Mouse (Mus musculus) neural tube, embryonic 12.5 days (tissue): ENCODE results near the gene Cstf1. TPM values are rescaled to one million over a fixed set of nuclear protein-coding genes. Genes with fewer than 3 reads are reported as not detected.

Experiments used
- ATAC-seq: fragments of 200-750 bp; cut with Nextera tagmentation; 2 replicates; pipeline ENCODE4 v1.8.0; 2017; ENCODE audit warnings: low read depth, mild to moderate bottlenecking, moderate TSS enrichment, moderate library complexity; ENCODE audit not compliant: low FRiP score
- H3K27ac ChIP-seq: fragments of 300-500 bp; sonication (generic); 2 replicates; pipeline ENCODE4 v1.5.1; 2016
- H3K27me3 ChIP-seq: fragments of 300-500 bp; sonication (generic); replicated peaks from 2 replicates; pipeline ENCODE4 v1.6.1; 2016; ENCODE audit warnings: mild to moderate bottlenecking
- H3K36me3 ChIP-seq: fragments of 300-500 bp; sonication (generic); 2 replicates; pipeline ENCODE4 v1.6.1; 2016; ENCODE audit warnings: mild to moderate bottlenecking
- H3K4me1 ChIP-seq: fragments of 300-500 bp; sonication (generic); 2 replicates; pipeline ENCODE4 v1.6.1; 2016
- H3K4me2 ChIP-seq: fragments of 300-500 bp; sonication (generic); replicated peaks from 2 replicates; pipeline ENCODE4 v1.6.1; 2016; ENCODE audit warnings: mild to moderate bottlenecking
- H3K4me3 ChIP-seq: fragments of 300-500 bp; sonication (generic); 2 replicates; pipeline ENCODE4 v1.5.1; 2016
- H3K9ac ChIP-seq: fragments of 300-500 bp; sonication (generic); 2 replicates; pipeline ENCODE4 v1.6.1; 2016; ENCODE audit warnings: mild to moderate bottlenecking
- H3K9me3 ChIP-seq: fragments of 300-500 bp; sonication (generic); 2 replicates; pipeline ENCODE4 v1.6.1; 2016; ENCODE audit warnings: mild to moderate bottlenecking
- WGBS: fragments of 180-500 bp; shearing (Covaris S2); methylation state at CpG from one replicate; pipeline ENCODE4 v1.1.7; 2016; 5-methylcytosine and 5-hydroxymethylcytosine counted together
- polyA plus RNA-seq: library from polyadenylated mRNA; unstranded; fragments of >200 nt; fragmentation: Nextera tagmentation; extraction: Ambion mirVana; gene quantifications from 2 replicates; pipeline ENCODE4 v1.2.1, GENCODE M21; 2016

Cstf1 gene
- polyA plus RNA-seq, result 37.7 and 38.9 TPM in 2 replicates

DNA sequence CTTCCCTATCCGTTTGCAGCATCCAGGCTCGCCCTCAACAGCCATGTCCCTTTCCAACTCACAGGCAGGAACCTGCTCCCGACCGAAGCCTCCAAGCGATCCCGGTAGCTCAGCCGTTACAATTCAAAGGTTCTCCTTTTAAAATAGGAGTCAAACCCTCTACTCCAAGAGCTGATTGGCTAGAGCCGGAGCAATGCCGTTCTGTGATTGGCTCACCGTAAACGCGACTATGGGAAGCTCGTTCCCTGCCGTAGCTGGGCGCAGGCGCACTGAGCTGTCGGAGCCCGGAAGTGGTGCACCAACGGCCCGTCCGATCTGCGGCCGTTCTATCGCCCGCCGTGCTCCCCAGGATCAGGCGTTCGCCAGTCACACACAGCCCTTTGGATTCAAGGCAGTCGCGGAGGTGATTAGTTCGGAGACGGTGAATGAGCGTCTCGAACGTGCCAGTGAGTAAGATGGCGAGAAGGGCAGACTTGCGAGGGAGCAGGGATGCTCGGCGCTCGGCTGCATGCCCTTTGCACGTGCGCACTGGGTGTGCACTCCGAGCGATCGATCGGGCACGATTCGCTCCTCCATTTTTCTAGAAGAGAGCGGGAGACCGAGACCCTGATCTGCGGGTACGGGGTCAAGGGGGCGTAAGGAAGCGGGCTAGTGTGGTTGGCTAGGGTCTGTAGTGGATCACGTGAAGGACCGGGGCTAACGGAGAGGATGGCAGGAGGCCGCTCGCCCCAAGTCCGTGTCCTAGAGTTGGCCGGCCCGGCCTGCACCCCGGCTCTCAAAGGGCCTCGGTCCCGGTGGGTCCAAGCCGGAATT, at the start of gene Cstf1, which contains the start of gene Aurka:
Cstf1 (plus strand) TSS at position 271 of the 813 bp plus-strand sequence.
Aurka (minus strand) TSS at position 125 of the 813 bp plus-strand sequence.
- WGBS, result under 1% methylated on average over 66 of the region's 66 CpGs

GRCm38 (mm10) chr2:172320878-172321277, 49.6 kb upstream of the Cstf1 start:
- H3K9ac ChIP-seq, result no peak overlapping the region
- H3K4me3 ChIP-seq, result no peak overlapping the region
- ATAC-seq, result no peak
- no peaks in the 10 kb centered on the region for H3K9me3 ChIP-seq
- H3K27me3 ChIP-seq, result 0 out of 2 replicates have a peak, but pooled peaks cover 3% of the 10 kb centered on the region
- H3K4me2 ChIP-seq, result no peak overlapping the region
- WGBS, result 22% methylated on average over 9 of the region's 9 CpGs
- H3K36me3 ChIP-seq, result no peaks in the 10 kb centered on the region
- H3K27ac ChIP-seq, result no peak overlapping the region
- no peaks in the 10 kb centered on the region for H3K4me1 ChIP-seq

More for the DNA sequence above, at the start of gene Cstf1, which contains the start of gene Aurka:
- Histone ChIP-seq H3K4me2 (peak within 1 kb of the TSS; percentile 85), H3K36me3 (peaks cover 41% of the 10 kb centered on the region), H3K4me1 (peaks cover 29% of the 10 kb centered on the region), H3K9me3 (no peaks in the 10 kb centered on the region), H3K9ac (peak within 1 kb of the TSS; percentile 84), H3K4me3 (peak within 1 kb of the TSS; percentile 93), H3K27me3 (no peaks in the 10 kb centered on the region), H3K27ac (peak within 1 kb of the TSS; percentile 62)
- ATAC-seq, result peak; percentile 97

- no peaks in the 10 kb centered on the region for H3K36me3 ChIP-seq
- no peak overlapping the region for H3K4me3 ChIP-seq
- no peak overlapping the region for H3K9ac ChIP-seq
- no peak overlapping the region for H3K27ac ChIP-seq
- no peaks in the 10 kb centered on the region for H3K9me3 ChIP-seq
- H3K27me3 ChIP-seq, result no peaks in the 10 kb centered on the region; the same call in 1 of the 2 replicates
- H3K4me1 ChIP-seq, result no peaks in the 10 kb centered on the region
- no peak for ATAC-seq
- 53% methylated on average over 8 of the region's 8 CpGs for WGBS
- no peak overlapping the region for H3K4me2 ChIP-seq
Measured at GRCm38 (mm10) chr2:172328248-172328647, 42.2 kb upstream of the Cstf1 start.

GRCm38 (mm10) chr2:172329179-172329578, 41.3 kb upstream of the Cstf1 start:
- Histone ChIP-seq H3K27ac (no peak overlapping the region), H3K9ac (no peak overlapping the region), H3K27me3 (no peaks in the 10 kb centered on the region; the same call in 1 of the 2 replicates), H3K4me2 (peak overlapping the region; percentile 45), H3K36me3 (no peaks in the 10 kb centered on the region), H3K4me3 (no peak overlapping the region), H3K9me3 (no peaks in the 10 kb centered on the region), H3K4me1 (no peaks in the 10 kb centered on the region; the same call in 1 of the 2 replicates)
- ATAC-seq, result peak; percentile 79; the same call in 1 of the 2 replicates
- WGBS, result 10% methylated on average over 13 of the region's 13 CpGs

GRCm38 (mm10) chr2:172338206-172338942, 32.1 kb upstream of the Cstf1 start:
- 81% methylated on average over 19 of the region's 19 CpGs for WGBS
- Histone ChIP-seq H3K9ac (no peak overlapping the region), H3K27me3 (no peaks in the 10 kb centered on the region), H3K27ac (no peak overlapping the region), H3K4me3 (no peak overlapping the region), H3K9me3 (no peaks in the 10 kb centered on the region), H3K36me3 (no peaks in the 10 kb centered on the region), H3K4me1 (peaks cover 3% of the 10 kb centered on the region), H3K4me2 (no peak overlapping the region)
- ATAC-seq, result no peak

DNA sequence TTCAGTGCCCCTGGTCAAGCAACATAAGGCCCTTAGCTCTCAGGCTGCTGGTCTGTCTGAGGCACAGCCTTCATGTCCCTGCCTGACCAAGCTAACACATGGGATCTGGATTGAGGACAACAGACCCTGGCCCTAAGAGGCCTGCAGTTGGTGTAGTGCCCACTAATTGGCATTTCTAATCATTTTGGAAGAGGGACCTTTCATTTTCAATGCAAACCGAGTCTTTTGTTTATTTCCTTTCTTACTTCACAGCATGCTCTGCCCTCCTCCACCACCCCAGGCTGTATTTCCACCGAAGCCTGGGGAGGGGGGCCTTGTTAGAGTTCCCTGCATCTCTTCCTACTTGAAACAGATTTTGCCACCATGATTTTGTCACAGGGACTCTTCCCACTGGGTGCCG, 29.5 kb upstream of the Cstf1 start:
- Histone ChIP-seq H3K4me1 (peaks cover 7% of the 10 kb centered on the region; the same call in 1 of the 2 replicates), H3K27me3 (no peaks in the 10 kb centered on the region), H3K27ac (no peak overlapping the region), H3K9ac (no peak overlapping the region), H3K36me3 (no peaks in the 10 kb centered on the region), H3K9me3 (no peaks in the 10 kb centered on the region), H3K4me3 (no peak overlapping the region), H3K4me2 (no peak overlapping the region)
- WGBS, result 32% methylated on average over 3 of the region's 3 CpGs
- ATAC-seq, result no peak

DNA sequence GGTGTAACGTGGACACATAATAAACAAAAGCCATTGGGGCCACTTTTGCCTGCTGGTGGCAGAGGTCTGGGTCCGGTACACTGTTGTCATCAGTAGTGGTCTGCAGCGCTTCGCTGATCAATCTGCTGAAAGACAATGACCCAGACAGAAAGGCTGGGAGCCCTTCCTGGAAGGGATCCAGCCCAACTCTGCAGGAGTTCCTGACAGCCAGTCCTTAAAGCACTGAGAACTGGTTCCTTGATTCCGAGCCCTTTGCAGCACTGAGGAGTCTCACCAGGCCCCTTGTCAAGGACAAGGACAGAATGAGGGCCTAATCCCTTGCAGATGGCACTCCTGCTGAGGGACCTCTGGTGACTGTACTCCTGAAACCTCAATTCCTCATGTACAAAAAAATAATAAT, 28.9 kb upstream of the Cstf1 start:
- Histone ChIP-seq H3K9ac (no peak overlapping the region), H3K36me3 (no peaks in the 10 kb centered on the region), H3K4me3 (no peak overlapping the region), H3K4me2 (no peak overlapping the region), H3K4me1 (peaks cover 10% of the 10 kb centered on the region; the same call in 1 of the 2 replicates), H3K27ac (no peak overlapping the region), H3K27me3 (no peaks in the 10 kb centered on the region), H3K9me3 (no peaks in the 10 kb centered on the region)
- 42% methylated on average over 5 of the region's 5 CpGs for WGBS
- ATAC-seq, result no peak

DNA sequence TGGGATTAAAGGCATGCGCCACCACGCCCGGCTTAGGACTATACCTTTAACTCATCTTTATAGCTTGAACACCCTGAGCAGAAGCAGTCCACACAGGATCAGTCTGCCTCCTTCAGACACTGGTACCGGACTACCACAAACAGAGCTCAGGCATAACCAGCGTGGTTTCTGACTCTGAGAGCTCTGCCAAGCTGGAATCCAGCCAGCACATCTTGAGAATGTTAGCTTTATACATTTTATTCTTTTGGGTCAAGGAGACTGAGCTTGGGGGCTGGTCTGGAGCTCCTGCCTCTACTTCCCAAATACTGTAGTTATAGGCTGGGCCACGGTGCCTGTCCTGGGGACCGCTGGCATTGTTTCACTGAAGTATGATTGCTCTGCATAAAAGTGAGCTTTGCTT, 26.7 kb upstream of the Cstf1 start:
- WGBS, result 93% methylated on average over 7 of the region's 7 CpGs
- H3K27ac ChIP-seq, result no peak overlapping the region
- H3K4me2 ChIP-seq, result no peak overlapping the region
- H3K36me3 ChIP-seq, result no peaks in the 10 kb centered on the region
- H3K9me3 ChIP-seq, result no peaks in the 10 kb centered on the region
- H3K4me3 ChIP-seq, result no peak overlapping the region
- ATAC-seq, result no peak
- peaks cover 12% of the 10 kb centered on the region for H3K4me1 ChIP-seq
- no peak overlapping the region for H3K9ac ChIP-seq
- H3K27me3 ChIP-seq, result no peaks in the 10 kb centered on the region

DNA sequence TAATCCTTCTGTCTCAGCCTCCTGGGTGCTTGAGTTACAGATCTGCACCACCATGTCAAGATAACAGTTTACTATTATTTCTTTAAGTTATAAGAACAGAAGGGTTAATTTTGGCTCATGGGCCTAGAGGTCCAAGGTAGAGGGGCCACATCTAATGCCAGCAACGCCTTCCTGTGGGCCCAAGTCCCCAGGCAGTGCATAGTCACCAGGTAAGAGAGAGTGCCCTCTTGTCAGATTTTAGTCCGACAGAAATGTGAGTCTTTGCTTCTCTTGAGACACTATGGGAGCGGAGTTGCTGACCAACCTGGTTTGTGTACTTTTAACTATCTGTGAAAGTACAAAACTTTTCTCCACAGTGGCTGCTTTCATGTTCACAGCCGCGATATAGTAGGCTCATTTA, 25.8 kb upstream of the Cstf1 start:
- Histone ChIP-seq H3K4me1 (peaks cover 12% of the 10 kb centered on the region), H3K4me2 (peak overlapping the region; percentile 95), H3K4me3 (no peak overlapping the region), H3K27me3 (no peaks in the 10 kb centered on the region), H3K9ac (no peak overlapping the region), H3K9me3 (no peaks in the 10 kb centered on the region), H3K27ac (no peak overlapping the region), H3K36me3 (no peaks in the 10 kb centered on the region)
- WGBS, result 34% methylated on average over 5 of the region's 5 CpGs
- ATAC-seq, result peak; percentile 4; the same call in 1 of the 2 replicates

GRCm38 (mm10) chr2:172345258-172345738, 25.2 kb upstream of the Cstf1 start, which contains the start of gene Fam210b:
Fam210b (plus strand) TSS chr2:172345565.
- under 1% methylated on average over 35 of the region's 35 CpGs for WGBS
- peak; percentile 96 for ATAC-seq
- H3K9ac ChIP-seq, result peak within 1 kb of the TSS; percentile 74
- peaks cover 12% of the 10 kb centered on the region for H3K4me1 ChIP-seq
- H3K27me3 ChIP-seq, result no peaks in the 10 kb centered on the region
- H3K36me3 ChIP-seq, result no peaks in the 10 kb centered on the region
- H3K4me3 ChIP-seq, result peak within 1 kb of the TSS; percentile 63
- peak within 1 kb of the TSS; percentile 95 for H3K4me2 ChIP-seq
- H3K27ac ChIP-seq, result no peak within 1 kb of the TSS; the same call in 1 of the 2 replicates
- no peaks in the 10 kb centered on the region for H3K9me3 ChIP-seq

DNA sequence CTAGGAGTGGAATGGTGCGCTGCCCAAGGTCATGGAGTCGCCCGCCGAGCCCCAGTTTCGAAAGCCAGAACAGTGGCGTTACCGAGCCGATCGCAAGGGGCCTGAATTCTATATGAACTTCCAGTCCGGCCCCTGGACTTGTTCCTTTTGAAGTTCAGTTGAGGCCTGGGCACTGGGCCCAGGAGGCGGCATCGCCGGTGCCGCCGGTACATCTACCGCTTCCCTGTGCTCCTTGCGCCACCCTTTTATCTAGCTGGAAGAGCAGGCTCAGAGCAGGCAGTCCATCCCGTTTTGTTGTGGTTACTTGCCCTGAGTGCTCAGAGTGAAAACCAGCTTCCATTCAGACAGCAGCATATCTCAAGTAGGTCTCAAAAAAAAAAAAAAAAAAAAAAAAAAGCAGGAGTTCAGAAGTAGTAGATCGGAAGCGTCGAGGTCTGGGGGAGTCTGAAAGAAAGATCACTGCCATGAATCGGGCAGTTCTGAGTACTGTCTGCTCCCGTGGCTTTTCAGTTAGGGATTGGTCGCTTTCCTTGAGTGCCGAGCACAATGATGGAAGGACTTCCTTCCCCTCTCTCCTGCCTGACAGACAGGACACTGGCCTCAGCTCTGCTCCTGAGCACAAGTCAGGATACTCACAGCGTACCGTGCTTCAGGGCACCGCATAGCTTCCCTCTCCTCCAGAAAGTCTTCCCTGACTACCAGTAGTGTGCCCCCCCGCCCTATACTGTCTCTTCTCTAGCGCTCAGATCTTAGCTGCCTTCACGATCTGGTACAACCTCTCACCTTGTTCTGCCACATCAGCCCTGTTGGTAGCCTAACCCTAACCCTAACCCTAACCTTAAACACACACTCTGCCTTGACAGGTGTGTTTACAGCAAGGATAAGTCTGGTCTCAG, 24.2 kb upstream of the Cstf1 start:
- Histone ChIP-seq H3K27ac (no peak overlapping the region; the same call in 1 of the 2 replicates), H3K36me3 (no peaks in the 10 kb centered on the region), H3K4me1 (peaks cover 12% of the 10 kb centered on the region), H3K9ac (peak overlapping the region; percentile 74), H3K27me3 (no peaks in the 10 kb centered on the region), H3K4me2 (peak overlapping the region; percentile 95), H3K9me3 (no peaks in the 10 kb centered on the region), H3K4me3 (peak overlapping the region; percentile 63)
- WGBS, result 11% methylated on average over 31 of the region's 31 CpGs
- ATAC-seq, result peak; percentile 19; the same call in 1 of the 2 replicates
